Mouse (Mus musculus): Measurements from ENCODE around the gene Lypd8. TPM values are rescaled to one million over a fixed set of nuclear protein-coding genes. Genes with fewer than 3 reads are reported as not detected.

Gene Lypd8
- polyA plus RNA-seq, 1 experiment from 2014 or later: 0.28 TPM

DNA sequence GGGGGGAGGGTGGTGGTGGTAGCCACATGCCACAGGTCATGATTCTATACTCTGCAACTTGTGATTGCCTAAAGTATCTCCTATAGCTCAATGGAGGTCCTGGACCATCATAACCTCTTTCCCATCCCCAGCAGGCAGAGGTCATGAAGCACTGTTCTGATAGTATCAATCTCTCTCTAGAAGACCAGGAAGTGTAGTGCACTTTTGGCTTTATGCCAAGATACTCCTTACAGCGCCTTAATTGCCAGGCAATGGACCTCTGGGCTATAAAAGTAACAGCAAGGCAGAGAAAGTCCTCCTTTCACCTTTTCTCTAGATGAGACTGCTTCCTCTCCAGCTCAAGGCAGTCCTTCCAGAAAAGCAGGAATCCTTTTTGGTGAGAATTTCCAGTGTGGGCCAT is 42.0 kb downstream of the Lypd8 start, which contains the start of gene 1810065E05Rik:
Gene 1810065E05Rik, plus strand, starts transcription at position 297 of the 400 bp plus-strand sequence.
- H3K4me1 ChIP-seq (replicated peaks; ENCODE audit: insufficient read depth, low read length): no peaks in the 10 kb centered on the region
- H3K27me3 ChIP-seq (ENCODE audit: insufficient read depth, low read length): no peaks in the 10 kb centered on the region
- DNase-seq (ENCODE audit: low spot score) (no peak), ATAC-seq (replicated peaks; ENCODE audit: low FRiP score, low read depth) (no peak)
- no peak within 1 kb of the TSS for H3K27ac ChIP-seq
- no peaks in the 10 kb centered on the region for H3K36me3 ChIP-seq (ENCODE audit: insufficient read depth, low read length)
- TF ChIP-seq CTCF (IDR thresholded peaks at IDR 0.05; ENCODE audit: low read depth): no peak
- no peak within 1 kb of the TSS for H3K4me2 ChIP-seq (ENCODE audit: low read length)
- no peak within 1 kb of the TSS for H3K4me3 ChIP-seq (replicated peaks; ENCODE audit: low read depth, low read length)
- H3K9ac ChIP-seq (ENCODE audit: low read depth, low read length): no peak within 1 kb of the TSS
- no peaks in the 10 kb centered on the region for H3K9me3 ChIP-seq (replicated peaks; ENCODE audit: low read length)
- WGBS: 42% methylated on average over 1 of the region's 1 CpGs

DNA sequence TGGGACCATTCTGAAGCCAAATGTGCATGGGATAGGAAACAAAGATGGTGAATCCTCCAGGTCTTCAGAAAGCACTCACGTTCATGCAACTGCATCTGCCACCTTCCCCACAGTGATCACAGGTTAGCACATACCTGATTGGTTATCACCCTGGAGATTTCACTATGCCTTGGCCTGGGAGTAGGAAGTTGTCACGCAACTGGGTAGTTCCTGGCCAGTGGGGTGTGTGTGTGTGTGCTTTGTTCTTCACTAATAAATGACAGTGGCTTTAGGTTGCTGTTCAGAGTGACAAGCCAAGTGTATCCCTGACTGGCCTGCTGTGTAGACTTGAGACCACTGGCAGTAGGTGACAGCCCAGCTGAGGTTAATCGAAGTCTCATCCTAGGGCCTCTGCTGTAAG is 53.4 kb downstream of the Lypd8 start, which contains the start of gene Gm12253:
Gene Gm12253, plus strand, starts transcription at position 301 of the 400 bp plus-strand sequence.
- Histone ChIP-seq H3K36me3 (ENCODE audit: insufficient read depth, low read length) (no peaks in the 10 kb centered on the region), H3K4me1 (replicated peaks; ENCODE audit: insufficient read depth, low read length) (no peaks in the 10 kb centered on the region), H3K4me3 (replicated peaks; ENCODE audit: low read depth, low read length) (no peak within 1 kb of the TSS), H3K4me2 (ENCODE audit: low read length) (no peak within 1 kb of the TSS), H3K27ac (no peak within 1 kb of the TSS), H3K27me3 (ENCODE audit: insufficient read depth, low read length) (no peaks in the 10 kb centered on the region), H3K9me3 (replicated peaks; ENCODE audit: low read length) (no peaks in the 10 kb centered on the region), H3K9ac (ENCODE audit: low read depth, low read length) (no peak within 1 kb of the TSS)
- ATAC-seq (replicated peaks; ENCODE audit: low FRiP score, low read depth): no peak
- no peak for TF ChIP-seq CTCF (IDR thresholded peaks at IDR 0.05; ENCODE audit: low read depth)
- WGBS: 87% methylated on average over 3 of the region's 3 CpGs
- DNase-seq (ENCODE audit: low spot score): no peak

DNA sequence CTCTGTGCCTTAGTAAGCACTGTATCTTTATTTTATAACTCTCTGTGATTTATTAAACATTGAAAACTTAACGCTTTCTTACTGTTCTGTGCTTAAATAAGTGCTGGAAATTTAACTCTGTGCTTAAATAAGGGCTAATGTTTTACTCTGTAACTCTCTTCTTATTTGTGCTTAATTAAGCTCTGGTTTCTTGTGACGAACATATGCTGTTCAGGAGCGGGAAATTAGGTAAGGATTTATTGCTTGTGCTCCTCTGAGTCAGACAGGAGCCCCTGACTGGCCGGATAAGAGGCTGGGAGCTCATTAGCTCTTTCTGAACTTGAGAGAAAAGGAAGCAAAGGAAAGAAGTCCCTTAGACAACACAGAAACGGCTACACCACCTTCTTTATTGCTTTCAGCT is 59.0 kb downstream of the Lypd8 start:
- no peaks in the 10 kb centered on the region for H3K36me3 ChIP-seq (ENCODE audit: insufficient read depth, low read length)
- H3K27ac ChIP-seq: no peak overlapping the region
- no peaks in the 10 kb centered on the region for H3K9me3 ChIP-seq (replicated peaks; ENCODE audit: low read length)
- no peak overlapping the region for H3K9ac ChIP-seq (ENCODE audit: low read depth, low read length)
- DNase-seq (ENCODE audit: low spot score): peak; percentile 55
- 5% methylated on average over 5 of the region's 5 CpGs for WGBS
- no peak for ATAC-seq (replicated peaks; ENCODE audit: low FRiP score, low read depth)
- H3K4me2 ChIP-seq (ENCODE audit: low read length): no peak overlapping the region
- TF ChIP-seq CTCF (IDR thresholded peaks at IDR 0.05; ENCODE audit: low read depth): no peak
- no peaks in the 10 kb centered on the region for H3K27me3 ChIP-seq (ENCODE audit: insufficient read depth, low read length)
- no peak overlapping the region for H3K4me3 ChIP-seq (replicated peaks; ENCODE audit: low read depth, low read length)
- H3K4me1 ChIP-seq (replicated peaks; ENCODE audit: insufficient read depth, low read length): no peaks in the 10 kb centered on the region

Other genes starting within 250 kb of the Lypd8 start
- gene Gemin5, start 210.5 kb upstream of the Lypd8 start, polyA plus RNA-seq (2015; fragmentation: Nextera tagmentation; extraction: Ambion mirVana): 10.8 and 11.6 TPM in 2 replicates
- gene Mrpl22, start 207.4 kb upstream of the Lypd8 start, polyA plus RNA-seq (2015; fragmentation: Nextera tagmentation; extraction: Ambion mirVana): 139 and 146 TPM in 2 replicates
- gene Igtp, start 179.5 kb upstream of the Lypd8 start, polyA plus RNA-seq (2015; fragmentation: Nextera tagmentation; extraction: Ambion mirVana): 7.7 and 8.0 TPM in 2 replicates
- 4.5 and 4.9 TPM in 2 replicates for gene Irgm2, start 179.4 kb upstream of the Lypd8 start, polyA plus RNA-seq (2015; fragmentation: Nextera tagmentation; extraction: Ambion mirVana)
- gene 4930438A08Rik, start 104.2 kb upstream of the Lypd8 start, polyA plus RNA-seq (2015; fragmentation: Nextera tagmentation; extraction: Ambion mirVana): 0.07 TPM in 1 of 2 replicates, not detected in the other
- 11.5 and 15.2 TPM in 2 replicates for gene Zfp692, start 72.0 kb upstream of the Lypd8 start, polyA plus RNA-seq (2015; fragmentation: Nextera tagmentation; extraction: Ambion mirVana)
- 58.1 and 66.3 TPM in 2 replicates for gene Zfp672, start 48.7 kb upstream of the Lypd8 start, polyA plus RNA-seq (2015; fragmentation: Nextera tagmentation; extraction: Ambion mirVana)
- gene Sh3bp5l, start 48.3 kb upstream of the Lypd8 start, polyA plus RNA-seq (2015; fragmentation: Nextera tagmentation; extraction: Ambion mirVana): 28.3 and 31.9 TPM in 2 replicates
- gene 1810065E05Rik, start 42.1 kb downstream of the Lypd8 start, polyA plus RNA-seq (2015; fragmentation: Nextera tagmentation; extraction: Ambion mirVana): not detected in 2 replicates
- not detected in 2 replicates for gene Gm12253, start 53.5 kb downstream of the Lypd8 start, polyA plus RNA-seq (2015; fragmentation: Nextera tagmentation; extraction: Ambion mirVana)
- gene Lypd9, start 73.9 kb downstream of the Lypd8 start, polyA plus RNA-seq (2015; fragmentation: Nextera tagmentation; extraction: Ambion mirVana): not detected in 2 replicates
- not detected in 2 replicates for gene Olfr30, start 83.2 kb downstream of the Lypd8 start, polyA plus RNA-seq (2015; fragmentation: Nextera tagmentation; extraction: Ambion mirVana)
- gene Olfr332, start 113.5 kb downstream of the Lypd8 start, polyA plus RNA-seq (2015; fragmentation: Nextera tagmentation; extraction: Ambion mirVana): 0.08 TPM in 1 of 2 replicates, not detected in the other
- not detected in 2 replicates for gene Olfr331, start 123.5 kb downstream of the Lypd8 start, polyA plus RNA-seq (2015; fragmentation: Nextera tagmentation; extraction: Ambion mirVana)
- gene Olfr330, start 155.8 kb downstream of the Lypd8 start, polyA plus RNA-seq (2015; fragmentation: Nextera tagmentation; extraction: Ambion mirVana): not detected in 2 replicates
- gene Olfr329-ps, start 167.4 kb downstream of the Lypd8 start, polyA plus RNA-seq (2015; fragmentation: Nextera tagmentation; extraction: Ambion mirVana): not detected in 2 replicates
- not detected in 2 replicates for gene Olfr328, start 176.6 kb downstream of the Lypd8 start, polyA plus RNA-seq (2015; fragmentation: Nextera tagmentation; extraction: Ambion mirVana)
- gene Olfr224, start 191.5 kb downstream of the Lypd8 start, polyA plus RNA-seq (2015; fragmentation: Nextera tagmentation; extraction: Ambion mirVana): not detected in 2 replicates
- gene Olfr325, start 198.7 kb downstream of the Lypd8 start, polyA plus RNA-seq (2015; fragmentation: Nextera tagmentation; extraction: Ambion mirVana): not detected in 2 replicates
- not detected in 2 replicates for gene Olfr324, start 216.1 kb downstream of the Lypd8 start, polyA plus RNA-seq (2015; fragmentation: Nextera tagmentation; extraction: Ambion mirVana)
- not detected in 2 replicates for gene 2210407C18Rik, start 237.0 kb downstream of the Lypd8 start, polyA plus RNA-seq (2015; fragmentation: Nextera tagmentation; extraction: Ambion mirVana)

Data from kidney, postnatal 0 days (tissue).